8 mouse cellular contexts compared by ENCODE assay signal in the genomic region with DNA sequence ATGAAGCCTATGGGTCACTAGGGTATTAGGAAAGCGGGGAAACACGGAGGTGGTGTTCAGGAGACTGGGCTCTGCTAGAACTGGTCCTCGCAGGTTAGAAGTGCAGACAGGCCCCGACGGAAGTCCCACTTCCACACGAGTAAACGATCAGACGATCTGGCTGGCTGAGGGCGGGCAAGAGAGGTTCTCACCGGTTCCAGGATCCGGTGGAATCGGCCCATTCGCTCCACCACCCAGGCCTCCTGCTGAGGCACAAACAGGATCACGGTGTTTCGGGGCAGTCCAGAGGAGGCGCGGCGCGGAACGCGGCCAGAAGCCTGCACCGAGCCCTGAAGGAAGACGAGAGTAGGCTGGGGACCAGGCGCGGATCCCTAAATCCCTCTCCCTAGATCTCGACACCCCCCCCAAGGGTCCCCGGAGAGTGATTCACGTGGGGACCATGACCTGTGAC. TPM values are rescaled to one million over a fixed set of nuclear protein-coding genes. Genes with fewer than 3 reads are reported as not detected.
DNase-seq lines count a peak whose midpoint lies in the region; ATAC-seq lines count a peak whose summit lies in the region.

No protein-coding gene starts in this region.

- peak overlapping the region; percentile 79 for H3K4me2 ChIP-seq in embryonic facial prominence, embryonic 12.5 days (replicated peaks)
- peak overlapping the region; percentile 84 for H3K4me2 ChIP-seq in intestine, embryonic 15.5 days (replicated peaks)

- peak overlapping the region; percentile 85 for H3K9ac ChIP-seq in embryonic facial prominence, embryonic 12.5 days
- H3K9ac ChIP-seq in intestine, embryonic 15.5 days = peak overlapping the region; percentile 92

- peak; percentile 25; the same call in 1 of the 2 replicates for ATAC-seq in embryonic facial prominence, embryonic 12.5 days (ENCODE audit: insufficient number of reproducible peaks, insufficient read depth, low FRiP score, low TSS enrichment)
- peak; percentile 75 for ATAC-seq in intestine, embryonic 15.5 days

- H3K4me1 ChIP-seq in heart, embryonic 10.5 days = peaks cover 19% of the 10 kb centered on the region
- peaks cover 16% of the 10 kb centered on the region for H3K4me1 ChIP-seq in embryonic facial prominence, embryonic 12.5 days
- peaks cover 9% of the 10 kb centered on the region for H3K4me1 ChIP-seq in intestine, embryonic 15.5 days (replicated peaks)
- H3K4me1 ChIP-seq in megakaryocyte, embryonic 14.5 days = peaks cover 45% of the 10 kb centered on the region

- 2% methylated on average over 28 of the region's 28 CpGs for WGBS in heart, embryonic 10.5 days
- WGBS in embryonic facial prominence, embryonic 12.5 days = 2% methylated on average over 28 of the region's 28 CpGs
- WGBS in intestine, embryonic 15.5 days = 1% methylated on average over 28 of the region's 28 CpGs

- DNase-seq in heart, embryonic 10.5 days (ENCODE audit: low spot score) = no peak
- no peak for DNase-seq in heart, adult 8-10 months (ENCODE audit: low spot score)
- peak; percentile 46 for DNase-seq in CD4-positive, CD25-positive, alpha-beta regulatory T cell, adult 2 months (ENCODE audit: low read depth, low spot score)
- no peak for DNase-seq in thymus, postnatal 25 days
- no peak for DNase-seq in layer of hippocampus, adult 9-11 months

- H3K27ac ChIP-seq in heart, embryonic 10.5 days = peak overlapping the region; percentile 96
- H3K27ac ChIP-seq in embryonic facial prominence, embryonic 12.5 days = peak overlapping the region; percentile 88
- H3K27ac ChIP-seq in intestine, embryonic 15.5 days = peak overlapping the region; percentile 82

- no peaks in the 10 kb centered on the region for H3K9me3 ChIP-seq in heart, embryonic 10.5 days
- no peaks in the 10 kb centered on the region for H3K9me3 ChIP-seq in embryonic facial prominence, embryonic 12.5 days
- H3K9me3 ChIP-seq in intestine, embryonic 15.5 days = no peaks in the 10 kb centered on the region
- H3K9me3 ChIP-seq in megakaryocyte, embryonic 14.5 days = no peaks in the 10 kb centered on the region

- H3K4me3 ChIP-seq in heart, embryonic 10.5 days = peak overlapping the region; percentile 73
- H3K4me3 ChIP-seq in embryonic facial prominence, embryonic 12.5 days = peak overlapping the region; percentile 72
- peak overlapping the region; percentile 77 for H3K4me3 ChIP-seq in intestine, embryonic 15.5 days (replicated peaks)
- H3K4me3 ChIP-seq in megakaryocyte, embryonic 14.5 days (replicated peaks) = peak overlapping the region; percentile 96

- no peaks in the 10 kb centered on the region for H3K27me3 ChIP-seq in heart, embryonic 10.5 days (ENCODE audit: insufficient read depth, poor library complexity, severe bottlenecking)
- H3K27me3 ChIP-seq in embryonic facial prominence, embryonic 12.5 days = no peaks in the 10 kb centered on the region
- no peaks in the 10 kb centered on the region for H3K27me3 ChIP-seq in intestine, embryonic 15.5 days (replicated peaks)
- no peaks in the 10 kb centered on the region for H3K27me3 ChIP-seq in megakaryocyte, embryonic 14.5 days (replicated peaks)

- peaks cover 57% of the 10 kb centered on the region for H3K36me3 ChIP-seq in heart, embryonic 10.5 days
- H3K36me3 ChIP-seq in embryonic facial prominence, embryonic 12.5 days = peaks cover 59% of the 10 kb centered on the region
- H3K36me3 ChIP-seq in intestine, embryonic 15.5 days = peaks cover 21% of the 10 kb centered on the region
- peaks cover 78% of the 10 kb centered on the region for H3K36me3 ChIP-seq in megakaryocyte, embryonic 14.5 days (replicated peaks; ENCODE audit: low read length)

RNA-seq across cellular contexts. Expression of a gene that starts 0.7 kb away (rescaled TPM):
- 320 and 370 TPM in 2 replicates for polyA plus RNA-seq in heart, embryonic 10.5 days (2016; fragmentation: Nextera tagmentation; extraction: Ambion mirVana)
- 100 to 1,000 TPM; 104 to 110 (median 108) TPM for total RNA-seq in heart, adult 8-10 months (2022)
- polyA plus RNA-seq in embryonic facial prominence, embryonic 12.5 days (2016; fragmentation: Nextera tagmentation; extraction: Ambion mirVana) = 333 and 352 TPM in 2 replicates
- polyA plus RNA-seq in intestine, embryonic 15.5 days (2015; fragmentation: Nextera tagmentation; extraction: Ambion mirVana) = 318 and 334 TPM in 2 replicates
- 76.4 and 102 TPM in 2 replicates for polyA plus RNA-seq in megakaryocyte, embryonic 14.5 days (2012; ENCODE audit: insufficient read depth, low replicate concordance)

RNA-seq across cellular contexts. Expression of a gene that starts 5.2 kb away (rescaled TPM):
- polyA plus RNA-seq in heart, embryonic 10.5 days (2016; fragmentation: Nextera tagmentation; extraction: Ambion mirVana) = 18.4 and 21.0 TPM in 2 replicates
- total RNA-seq in heart, adult 8-10 months (2022) = 10 to 100 TPM; 19.6 to 27.4 (median 23.6) TPM
- 26.5 and 28.1 TPM in 2 replicates for polyA plus RNA-seq in embryonic facial prominence, embryonic 12.5 days (2016; fragmentation: Nextera tagmentation; extraction: Ambion mirVana)
- 22.9 and 28.2 TPM in 2 replicates for polyA plus RNA-seq in intestine, embryonic 15.5 days (2015; fragmentation: Nextera tagmentation; extraction: Ambion mirVana)
- 2.7 and 7.6 TPM in 2 replicates for polyA plus RNA-seq in megakaryocyte, embryonic 14.5 days (2012; ENCODE audit: insufficient read depth, low replicate concordance)

RNA-seq across cellular contexts. Expression of a gene that starts 15.2 kb away (rescaled TPM):
- 12.0 and 12.7 TPM in 2 replicates for polyA plus RNA-seq in heart, embryonic 10.5 days (2016; fragmentation: Nextera tagmentation; extraction: Ambion mirVana)
- total RNA-seq in heart, adult 8-10 months (2022) = 10 to 100 TPM; 25.7 to 34.1 (median 30.1) TPM
- polyA plus RNA-seq in embryonic facial prominence, embryonic 12.5 days (2016; fragmentation: Nextera tagmentation; extraction: Ambion mirVana) = 20.4 and 22.9 TPM in 2 replicates
- 7.8 and 7.9 TPM in 2 replicates for polyA plus RNA-seq in intestine, embryonic 15.5 days (2015; fragmentation: Nextera tagmentation; extraction: Ambion mirVana)
- polyA plus RNA-seq in megakaryocyte, embryonic 14.5 days (2012; ENCODE audit: insufficient read depth, low replicate concordance) = 79.7 and 92.7 TPM in 2 replicates

RNA-seq across cellular contexts. Expression of a gene that starts 20.5 kb away (rescaled TPM):
- 13.9 and 18.0 TPM in 2 replicates for polyA plus RNA-seq in heart, embryonic 10.5 days (2016; fragmentation: Nextera tagmentation; extraction: Ambion mirVana)
- total RNA-seq in heart, adult 8-10 months (2022) = 1 to 10 TPM; 1.7 to 2.8 (median 2.2) TPM
- 20.4 and 20.8 TPM in 2 replicates for polyA plus RNA-seq in embryonic facial prominence, embryonic 12.5 days (2016; fragmentation: Nextera tagmentation; extraction: Ambion mirVana)
- polyA plus RNA-seq in intestine, embryonic 15.5 days (2015; fragmentation: Nextera tagmentation; extraction: Ambion mirVana) = 15.0 and 15.2 TPM in 2 replicates
- 4.9 and 7.4 TPM in 2 replicates for polyA plus RNA-seq in megakaryocyte, embryonic 14.5 days (2012; ENCODE audit: insufficient read depth, low replicate concordance)

RNA-seq across cellular contexts. Expression of a gene that starts 27.9 kb away (rescaled TPM):
- polyA plus RNA-seq in heart, embryonic 10.5 days (2016; fragmentation: Nextera tagmentation; extraction: Ambion mirVana) = 7.1 and 8.5 TPM in 2 replicates
- total RNA-seq in heart, adult 8-10 months (2022) = 10 to 100 TPM in 3 of 4 experiments, 1 to 10 TPM in 1; 7.7 to 11.7 (median 10.1) TPM
- 7.8 and 9.1 TPM in 2 replicates for polyA plus RNA-seq in embryonic facial prominence, embryonic 12.5 days (2016; fragmentation: Nextera tagmentation; extraction: Ambion mirVana)
- polyA plus RNA-seq in intestine, embryonic 15.5 days (2015; fragmentation: Nextera tagmentation; extraction: Ambion mirVana) = 6.0 and 6.1 TPM in 2 replicates
- 0.14 and 0.54 TPM in 2 replicates for polyA plus RNA-seq in megakaryocyte, embryonic 14.5 days (2012; ENCODE audit: insufficient read depth, low replicate concordance)
